Mouse (Mus musculus) limb, embryonic 15.5 days (tissue): ENCODE measurements around the gene Dpf3. TPM values are rescaled to one million over a fixed set of nuclear protein-coding genes. Genes with fewer than 3 reads are reported as not detected.

Source experiments
- ATAC-seq: fragments of 200-750 bp; cut with Nextera tagmentation; 2 replicates; pipeline ENCODE4 v1.8.0; 2017; ENCODE audit warnings: low read depth, moderate TSS enrichment; ENCODE audit not compliant: insufficient number of reproducible peaks, low FRiP score, low TSS enrichment
- H3K27ac ChIP-seq: fragments of 300-500 bp; sonication (generic); 2 replicates; pipeline ENCODE4 v1.5.1; 2015; ENCODE audit warnings: moderate library complexity, mild to moderate bottlenecking, inconsistent platforms
- H3K27me3 ChIP-seq: fragments of 300-500 bp; sonication (generic); 2 replicates; pipeline ENCODE4 v1.6.1; 2015; ENCODE audit warnings: inconsistent platforms
- H3K36me3 ChIP-seq: fragments of 300-500 bp; sonication (generic); 2 replicates; pipeline ENCODE4 v1.6.1; 2015; ENCODE audit warnings: inconsistent platforms
- H3K4me1 ChIP-seq: fragments of 300-500 bp; sonication (generic); 2 replicates; pipeline ENCODE4 v1.6.1; 2015; ENCODE audit warnings: inconsistent platforms
- H3K4me2 ChIP-seq: fragments of 300-500 bp; sonication (generic); 2 replicates; pipeline ENCODE4 v1.6.1; 2015; ENCODE audit warnings: mild to moderate bottlenecking, inconsistent platforms
- H3K4me3 ChIP-seq: fragments of 300-500 bp; sonication (generic); 2 replicates; pipeline ENCODE4 v1.5.1; 2015; ENCODE audit warnings: mild to moderate bottlenecking, inconsistent platforms
- H3K9ac ChIP-seq: fragments of 300-500 bp; sonication (generic); 2 replicates; pipeline ENCODE4 v1.6.1; 2015; ENCODE audit warnings: inconsistent platforms
- H3K9me3 ChIP-seq: fragments of 300-500 bp; sonication (generic); 2 replicates; pipeline ENCODE4 v1.6.1; 2016; ENCODE audit warnings: inconsistent platforms
- WGBS: fragments of 180-500 bp; shearing (Covaris S2); methylation state at CpG from one replicate; pipeline ENCODE4 v1.1.7; 2015; 5-methylcytosine and 5-hydroxymethylcytosine counted together
- polyA plus RNA-seq: library from polyadenylated mRNA; unstranded; fragments of >200 nt; fragmentation: Nextera tagmentation; extraction: Ambion mirVana; gene quantifications from 2 replicates; pipeline ENCODE4 v1.2.1, GENCODE M21; 2015

The Dpf3 gene
- polyA plus RNA-seq, 1 experiment from 2014 or later: 3.2 TPM

- WGBS: 46% methylated on average over 5 of the region's 5 CpGs
- Histone ChIP-seq H3K27me3 (peaks cover 29% of the 10 kb centered on the region), H3K9me3 (no peaks in the 10 kb centered on the region), H3K27ac (no peak overlapping the region), H3K4me1 (peaks cover 36% of the 10 kb centered on the region), H3K4me3 (no peak overlapping the region), H3K36me3 (no peaks in the 10 kb centered on the region), H3K4me2 (no peak overlapping the region), H3K9ac (no peak overlapping the region)
- ATAC-seq: no peak
These were observed 3.9 kb downstream of the Dpf3 start for GRCm38 (mm10) chr12:83483653-83484052.

- Histone ChIP-seq H3K4me1 (peaks cover 20% of the 10 kb centered on the region), H3K36me3 (no peaks in the 10 kb centered on the region), H3K4me3 (no peak overlapping the region), H3K4me2 (no peak overlapping the region), H3K27ac (no peak overlapping the region), H3K9me3 (no peaks in the 10 kb centered on the region), H3K9ac (no peak overlapping the region), H3K27me3 (peaks cover 25% of the 10 kb centered on the region)
- ATAC-seq: peak; percentile 58
- WGBS: 21% methylated on average over 4 of the region's 4 CpGs
These were observed 6.1 kb downstream of the Dpf3 start for GRCm38 (mm10) chr12:83481439-83481838.

- H3K27ac ChIP-seq: no peak overlapping the region
- H3K4me1 ChIP-seq: peaks cover 5% of the 10 kb centered on the region; the same call in 1 of the 2 replicates
- no peak for ATAC-seq
- peaks cover 14% of the 10 kb centered on the region for H3K27me3 ChIP-seq
- H3K36me3 ChIP-seq: no peaks in the 10 kb centered on the region
- no peak overlapping the region for H3K4me2 ChIP-seq
- H3K4me3 ChIP-seq: no peak overlapping the region
- no peak overlapping the region for H3K9ac ChIP-seq
- no peaks in the 10 kb centered on the region for H3K9me3 ChIP-seq
- WGBS: 76% methylated on average over 7 of the region's 7 CpGs
These were observed 7.6 kb downstream of the Dpf3 start for GRCm38 (mm10) chr12:83479818-83480401.

- no peaks in the 10 kb centered on the region for H3K36me3 ChIP-seq
- no peak for ATAC-seq
- H3K27ac ChIP-seq: no peak overlapping the region
- no peak overlapping the region for H3K9ac ChIP-seq
- WGBS: 53% methylated on average over 1 of the region's 1 CpGs
- no peak overlapping the region for H3K4me3 ChIP-seq
- peaks cover 6% of the 10 kb centered on the region; the same call in 1 of the 2 replicates for H3K27me3 ChIP-seq
- H3K9me3 ChIP-seq: no peaks in the 10 kb centered on the region
- H3K4me2 ChIP-seq: no peak overlapping the region
- no peaks in the 10 kb centered on the region for H3K4me1 ChIP-seq
These were observed 8.4 kb downstream of the Dpf3 start for GRCm38 (mm10) chr12:83479140-83479539.

GRCm38 (mm10) chr12:83476277-83476676 is 11.2 kb downstream of the Dpf3 start:
- Histone ChIP-seq H3K27ac (no peak overlapping the region), H3K9me3 (no peaks in the 10 kb centered on the region), H3K4me1 (no peaks in the 10 kb centered on the region), H3K36me3 (no peaks in the 10 kb centered on the region), H3K27me3 (no peaks in the 10 kb centered on the region), H3K9ac (no peak overlapping the region), H3K4me2 (no peak overlapping the region), H3K4me3 (no peak overlapping the region)
- ATAC-seq: no peak
- 80% methylated on average over 10 of the region's 10 CpGs for WGBS

GRCm38 (mm10) chr12:83475419-83475818 is 12.1 kb downstream of the Dpf3 start:
- no peak overlapping the region for H3K4me3 ChIP-seq
- 52% methylated on average over 6 of the region's 6 CpGs for whole genome bisulfite sequencing
- no peak overlapping the region for H3K27ac ChIP-seq

GRCm38 (mm10) chr12:83473987-83474600 is 13.4 kb downstream of the Dpf3 start:
- H3K9me3 ChIP-seq: no peaks in the 10 kb centered on the region
- H3K4me2 ChIP-seq: no peak overlapping the region
- no peak overlapping the region for H3K9ac ChIP-seq
- H3K4me1 ChIP-seq: no peaks in the 10 kb centered on the region
- no peak for ATAC-seq
- no peaks in the 10 kb centered on the region for H3K36me3 ChIP-seq
- H3K4me3 ChIP-seq: no peak overlapping the region
- H3K27ac ChIP-seq: no peak overlapping the region
- H3K27me3 ChIP-seq: no peaks in the 10 kb centered on the region
- WGBS: 54% methylated on average over 5 of the region's 5 CpGs

More at GRCm38 (mm10) chr12:83475419-83475818, 12.1 kb downstream of the Dpf3 start:
- H3K27me3 ChIP-seq: no peaks in the 10 kb centered on the region
- no peaks in the 10 kb centered on the region for H3K4me1 ChIP-seq
- no peaks in the 10 kb centered on the region for H3K36me3 ChIP-seq
- ATAC-seq: no peak
- H3K4me2 ChIP-seq: no peak overlapping the region
- no peaks in the 10 kb centered on the region for H3K9me3 ChIP-seq
- H3K9ac ChIP-seq: no peak overlapping the region

GRCm38 (mm10) chr12:83471760-83472159 is 15.8 kb downstream of the Dpf3 start:
- ATAC-seq: no peak
- H3K27ac ChIP-seq: no peak overlapping the region
- no peaks in the 10 kb centered on the region for H3K36me3 ChIP-seq
- no peak overlapping the region for H3K4me2 ChIP-seq
- 69% methylated on average over 7 of the region's 7 CpGs for WGBS
- H3K9ac ChIP-seq: no peak overlapping the region
- H3K4me3 ChIP-seq: no peak overlapping the region
- H3K4me1 ChIP-seq: 0 out of 2 replicates have a peak, but pooled peaks cover 3% of the 10 kb centered on the region
- H3K27me3 ChIP-seq: no peaks in the 10 kb centered on the region
- H3K9me3 ChIP-seq: no peaks in the 10 kb centered on the region

GRCm38 (mm10) chr12:83470085-83470484 is 17.4 kb downstream of the Dpf3 start:
- Histone ChIP-seq H3K27me3 (no peaks in the 10 kb centered on the region), H3K4me2 (no peak overlapping the region), H3K4me1 (0 out of 2 replicates have a peak, but pooled peaks cover 3% of the 10 kb centered on the region), H3K4me3 (no peak overlapping the region), H3K9ac (no peak overlapping the region), H3K36me3 (no peaks in the 10 kb centered on the region), H3K9me3 (no peaks in the 10 kb centered on the region), H3K27ac (no peak overlapping the region)
- 81% methylated on average over 9 of the region's 9 CpGs for WGBS
- ATAC-seq: no peak

GRCm38 (mm10) chr12:83466508-83467430 is 20.7 kb downstream of the Dpf3 start:
- ATAC-seq: no peak
- no peaks in the 10 kb centered on the region for H3K9me3 ChIP-seq
- no peak overlapping the region for H3K27ac ChIP-seq
- no peak overlapping the region for H3K4me2 ChIP-seq
- no peak overlapping the region for H3K9ac ChIP-seq
- H3K4me3 ChIP-seq: no peak overlapping the region
- no peaks in the 10 kb centered on the region for H3K27me3 ChIP-seq
- WGBS: 18% methylated on average over 6 of the region's 6 CpGs
- H3K36me3 ChIP-seq: no peaks in the 10 kb centered on the region
- 0 out of 2 replicates have a peak, but pooled peaks cover 3% of the 10 kb centered on the region for H3K4me1 ChIP-seq

- H3K27ac ChIP-seq: no peak overlapping the region
- 0 out of 2 replicates have a peak, but pooled peaks cover 3% of the 10 kb centered on the region for H3K4me1 ChIP-seq
- H3K4me3 ChIP-seq: no peak overlapping the region
- 67% methylated on average over 4 of the region's 4 CpGs for WGBS
- ATAC-seq: no peak
- no peaks in the 10 kb centered on the region for H3K9me3 ChIP-seq
- H3K4me2 ChIP-seq: no peak overlapping the region
- no peak overlapping the region for H3K9ac ChIP-seq
- H3K36me3 ChIP-seq: no peaks in the 10 kb centered on the region
- no peaks in the 10 kb centered on the region for H3K27me3 ChIP-seq
These were observed 21.5 kb downstream of the Dpf3 start for GRCm38 (mm10) chr12:83466053-83466452.

GRCm38 (mm10) chr12:83460272-83460671 is 27.2 kb downstream of the Dpf3 start:
- Histone ChIP-seq H3K4me3 (no peak overlapping the region), H3K36me3 (no peaks in the 10 kb centered on the region), H3K27me3 (no peaks in the 10 kb centered on the region), H3K9ac (no peak overlapping the region), H3K4me1 (no peaks in the 10 kb centered on the region), H3K4me2 (no peak overlapping the region), H3K9me3 (no peaks in the 10 kb centered on the region), H3K27ac (no peak overlapping the region)
- no peak for ATAC-seq
- WGBS: 75% methylated on average over 3 of the region's 3 CpGs
